Mouse (Mus musculus) midbrain, embryonic 10.5 days (tissue): ENCODE measurements around the gene Enthd1. TPM values are rescaled to one million over a fixed set of nuclear protein-coding genes. Genes with fewer than 3 reads are reported as not detected.
"Not testable (repeated sequence)": the region's sequence is repeated elsewhere in the genome, so short reads cannot be mapped to it uniquely, and the experiment has no call there.

Source experiments
- DNase-seq: peaks from one replicate; pipeline ENCODE4 v3.0.0-alpha.2; 2017; ENCODE audit warnings: low spot score
- H3K27ac ChIP-seq: fragments of 300-500 bp; sonication (generic); replicated peaks from 2 replicates; pipeline ENCODE4 v1.5.1; 2016; ENCODE audit warnings: mild to moderate bottlenecking
- H3K27me3 ChIP-seq: fragments of 300-500 bp; sonication (generic); 2 replicates; pipeline ENCODE4 v1.6.1; 2016; ENCODE audit warnings: low read depth, mild to moderate bottlenecking; ENCODE audit not compliant: poor library complexity, severe bottlenecking
- H3K36me3 ChIP-seq: fragments of 300-500 bp; sonication (generic); 2 replicates; pipeline ENCODE4 v1.6.1; 2016; ENCODE audit warnings: mild to moderate bottlenecking, moderate library complexity
- H3K4me1 ChIP-seq: fragments of 300-500 bp; sonication (generic); 2 replicates; pipeline ENCODE4 v1.6.1; 2016
- H3K4me3 ChIP-seq: fragments of 300-500 bp; sonication (generic); 2 replicates; pipeline ENCODE4 v1.5.1; 2016; ENCODE audit warnings: mild to moderate bottlenecking, moderate library complexity
- H3K9me3 ChIP-seq: fragments of 300-500 bp; sonication (generic); replicated peaks from 2 replicates; pipeline ENCODE4 v1.6.1; 2016; ENCODE audit warnings: mild to moderate bottlenecking
- WGBS: fragments of 180-500 bp; shearing (Covaris S2); methylation state at CpG from one replicate; pipeline ENCODE4 v1.1.7; 2016; 5-methylcytosine and 5-hydroxymethylcytosine counted together
- polyA plus RNA-seq: library from polyadenylated mRNA; unstranded; fragments of >200 nt; fragmentation: Nextera tagmentation; extraction: Ambion mirVana; gene quantifications from 2 replicates; pipeline ENCODE4 v1.2.1, GENCODE M21; 2016

The Enthd1 gene
- polyA plus RNA-seq, 1 experiment from 2014 or later, result not detected

- no peaks in the 10 kb centered on the region for H3K9me3 ChIP-seq
- no peak overlapping the region for H3K27ac ChIP-seq
- 90% methylated on average over 5 of the region's 5 CpGs for WGBS
- no peak overlapping the region for H3K4me3 ChIP-seq
- DNase-seq, result no peak
- H3K27me3 ChIP-seq, result peaks cover 2% of the 10 kb centered on the region; the same call in 1 of the 2 replicates
- peaks cover 15% of the 10 kb centered on the region for H3K4me1 ChIP-seq
- no peaks in the 10 kb centered on the region for H3K36me3 ChIP-seq
These were observed 25.7 kb upstream of the Enthd1 start for GRCm38 (mm10) chr15:80590641-80591040.

- Histone ChIP-seq H3K4me1 (peaks cover 17% of the 10 kb centered on the region), H3K4me3 (no peak overlapping the region), H3K27ac (no peak overlapping the region), H3K9me3 (no peaks in the 10 kb centered on the region), H3K27me3 (peaks cover 11% of the 10 kb centered on the region; the same call in 1 of the 2 replicates), H3K36me3 (no peaks in the 10 kb centered on the region)
- peak; percentile 19 for DNase-seq
- WGBS, result 25% methylated on average over 4 of the region's 4 CpGs
These were observed 21.3 kb upstream of the Enthd1 start for GRCm38 (mm10) chr15:80586296-80586695.

GRCm38 (mm10) chr15:80582581-80583495 is 17.9 kb upstream of the Enthd1 start:
- WGBS, result 81% methylated on average over 20 of the region's 20 CpGs
- Histone ChIP-seq H3K4me1 (peaks cover 28% of the 10 kb centered on the region), H3K9me3 (no peaks in the 10 kb centered on the region), H3K27me3 (peaks cover 35% of the 10 kb centered on the region), H3K27ac (no peak overlapping the region), H3K36me3 (no peaks in the 10 kb centered on the region), H3K4me3 (no peak overlapping the region)
- no peak for DNase-seq

GRCm38 (mm10) chr15:80580585-80580984 is 15.6 kb upstream of the Enthd1 start:
- H3K27ac ChIP-seq, H3K9me3 ChIP-seq, DNase-seq, H3K36me3 ChIP-seq, H3K4me3 ChIP-seq: not testable (repeated sequence)
- WGBS, result 76% methylated on average over 1 of the region's 1 CpGs
- peaks cover 55% of the 10 kb centered on the region for H3K27me3 ChIP-seq
- peaks cover 25% of the 10 kb centered on the region for H3K4me1 ChIP-seq

- no peak for DNase-seq
- Histone ChIP-seq H3K27me3 (peaks cover 55% of the 10 kb centered on the region), H3K27ac (no peak overlapping the region), H3K36me3 (no peaks in the 10 kb centered on the region), H3K4me1 (peaks cover 23% of the 10 kb centered on the region), H3K4me3 (no peak overlapping the region), H3K9me3 (no peaks in the 10 kb centered on the region)
- WGBS, result 79% methylated on average over 3 of the region's 3 CpGs
These were observed 14.2 kb upstream of the Enthd1 start for GRCm38 (mm10) chr15:80579121-80579520.

- H3K4me3 ChIP-seq, result peak overlapping the region; percentile 31
- H3K9me3 ChIP-seq, result no peaks in the 10 kb centered on the region
- H3K36me3 ChIP-seq, result no peaks in the 10 kb centered on the region
- 13% methylated on average over 22 of the region's 22 CpGs for WGBS
- H3K27ac ChIP-seq, result peak overlapping the region; percentile 28; the same call in 1 of the 2 replicates
- H3K27me3 ChIP-seq, result peaks cover 55% of the 10 kb centered on the region
- peaks cover 24% of the 10 kb centered on the region for H3K4me1 ChIP-seq
- DNase-seq, result no peak
These were observed 12.4 kb upstream of the Enthd1 start for GRCm38 (mm10) chr15:80577166-80577960.

GRCm38 (mm10) chr15:80576415-80576994 is 11.5 kb upstream of the Enthd1 start:
- Histone ChIP-seq H3K36me3 (no peaks in the 10 kb centered on the region), H3K27ac (no peak overlapping the region), H3K27me3 (peaks cover 51% of the 10 kb centered on the region), H3K9me3 (no peaks in the 10 kb centered on the region), H3K4me3 (no peak overlapping the region), H3K4me1 (peaks cover 26% of the 10 kb centered on the region)
- no peak for DNase-seq
- 85% methylated on average over 11 of the region's 11 CpGs for WGBS

GRCm38 (mm10) chr15:80575817-80576370 is 10.9 kb upstream of the Enthd1 start:
- Histone ChIP-seq H3K27me3 (peaks cover 51% of the 10 kb centered on the region), H3K27ac (no peak overlapping the region), H3K9me3 (no peaks in the 10 kb centered on the region), H3K4me3 (no peak overlapping the region), H3K36me3 (no peaks in the 10 kb centered on the region), H3K4me1 (peaks cover 26% of the 10 kb centered on the region)
- WGBS, result 92% methylated on average over 13 of the region's 13 CpGs
- no peak for DNase-seq

GRCm38 (mm10) chr15:80574211-80575040 is 9.5 kb upstream of the Enthd1 start:
- Histone ChIP-seq H3K27ac (no peak overlapping the region), H3K9me3 (no peaks in the 10 kb centered on the region), H3K4me1 (peaks cover 26% of the 10 kb centered on the region), H3K36me3 (no peaks in the 10 kb centered on the region), H3K4me3 (no peak overlapping the region), H3K27me3 (peaks cover 42% of the 10 kb centered on the region)
- WGBS, result 96% methylated on average over 17 of the region's 17 CpGs
- DNase-seq, result no peak

GRCm38 (mm10) chr15:80572811-80573520 is 8.0 kb upstream of the Enthd1 start:
- no peaks in the 10 kb centered on the region for H3K9me3 ChIP-seq
- WGBS, result 85% methylated on average over 9 of the region's 9 CpGs
- DNase-seq, result no peak
- no peak overlapping the region for H3K4me3 ChIP-seq
- peaks cover 18% of the 10 kb centered on the region for H3K4me1 ChIP-seq
- H3K36me3 ChIP-seq, result no peaks in the 10 kb centered on the region
- no peak overlapping the region for H3K27ac ChIP-seq
- H3K27me3 ChIP-seq, result peaks cover 28% of the 10 kb centered on the region

- Histone ChIP-seq H3K36me3 (no peaks in the 10 kb centered on the region), H3K4me1 (peaks cover 11% of the 10 kb centered on the region), H3K4me3 (no peak within 1 kb of the TSS), H3K9me3 (no peaks in the 10 kb centered on the region), H3K27ac (no peak within 1 kb of the TSS), H3K27me3 (peaks cover 22% of the 10 kb centered on the region)
- WGBS, result 57% methylated on average over 12 of the region's 12 CpGs
- DNase-seq, result no peak
These were observed 7.3 kb upstream of the Enthd1 start, which contains the start of gene Grap2 for GRCm38 (mm10) chr15:80572291-80572690. TSS of gene Grap2 (plus strand) at chr15:80572594.
